Mouse (Mus musculus) forebrain, embryonic 13.5 days (tissue): Measurements from ENCODE around the gene Uxs1. TPM values are rescaled to one million over a fixed set of nuclear protein-coding genes. Genes with fewer than 3 reads are reported as not detected.

Experiments
- ATAC-seq: fragments of 200-750 bp; cut with Nextera tagmentation; 2 replicates; pipeline ENCODE4 v1.8.0; 2017
- H3K27ac ChIP-seq: fragments of 300-500 bp; sonication (generic); 2 replicates; pipeline ENCODE4 v1.5.1; 2015; ENCODE audit warnings: inconsistent platforms, mild to moderate bottlenecking, moderate library complexity
- H3K27me3 ChIP-seq: fragments of 300-500 bp; sonication (generic); 2 replicates; pipeline ENCODE4 v1.6.1; 2015; ENCODE audit warnings: mild to moderate bottlenecking, inconsistent platforms
- H3K36me3 ChIP-seq: fragments of 300-500 bp; sonication (generic); 2 replicates; pipeline ENCODE4 v1.6.1; 2015; ENCODE audit warnings: mild to moderate bottlenecking, inconsistent platforms; ENCODE audit not compliant: poor library complexity, severe bottlenecking
- H3K4me1 ChIP-seq: fragments of 300-500 bp; sonication (generic); 2 replicates; pipeline ENCODE4 v1.6.1; 2015; ENCODE audit warnings: inconsistent platforms
- H3K4me2 ChIP-seq: fragments of 300-500 bp; sonication (generic); 2 replicates; pipeline ENCODE4 v1.6.1; 2015; ENCODE audit warnings: inconsistent platforms, mild to moderate bottlenecking, moderate library complexity
- H3K4me3 ChIP-seq: fragments of 300-500 bp; sonication (generic); 2 replicates; pipeline ENCODE4 v1.5.1; 2015; ENCODE audit warnings: mild to moderate bottlenecking, inconsistent platforms
- H3K9ac ChIP-seq: fragments of 300-500 bp; sonication (generic); 2 replicates; pipeline ENCODE4 v1.6.1; 2015; ENCODE audit warnings: mild to moderate bottlenecking, inconsistent platforms
- H3K9me3 ChIP-seq: fragments of 300-500 bp; sonication (generic); replicated peaks from 2 replicates; pipeline ENCODE4 v1.6.1; 2016; ENCODE audit warnings: inconsistent platforms
- WGBS: fragments of 180-500 bp; shearing (Covaris S2); methylation state at CpG from one replicate; pipeline ENCODE4 v1.1.7; 2015; 5-methylcytosine and 5-hydroxymethylcytosine counted together
- polyA plus RNA-seq: library from polyadenylated mRNA; unstranded; fragments of >200 nt; fragmentation: Nextera tagmentation; extraction: Ambion mirVana; gene quantifications from 2 replicates; pipeline ENCODE4 v1.2.1, GENCODE M21; 2015

The Uxs1 gene
- polyA plus RNA-seq, 1 experiment from 2014 or later = 18.1 TPM

- Histone ChIP-seq H3K27me3 (no peaks in the 10 kb centered on the region), H3K9ac (no peak overlapping the region), H3K36me3 (no peaks in the 10 kb centered on the region), H3K4me2 (no peak overlapping the region), H3K27ac (peak overlapping the region; percentile 65), H3K9me3 (no peaks in the 10 kb centered on the region), H3K4me1 (peaks cover 24% of the 10 kb centered on the region), H3K4me3 (no peak overlapping the region)
- peak; percentile 89 for ATAC-seq
- WGBS = 4% methylated on average over 4 of the region's 4 CpGs
Observed at GRCm38 (mm10) chr1:43698577-43699000, 129.0 kb downstream of the Uxs1 start.

Other genes starting within 250 kb of the Uxs1 start
- 9.1 and 15.2 TPM in 2 replicates for gene 1500015O10Rik, start 97.2 kb downstream of the Uxs1 start, polyA plus RNA-seq
- gene Tpp2, start 105.8 kb upstream of the Uxs1 start, polyA plus RNA-seq = 59.8 and 65.8 TPM in 2 replicates
- gene Mettl21c, start 192.2 kb upstream of the Uxs1 start, polyA plus RNA-seq = 0.79 and 1.5 TPM in 2 replicates
- gene Gm8251, start 234.1 kb upstream of the Uxs1 start, polyA plus RNA-seq = 0.12 and 0.29 TPM in 2 replicates